Mouse (Mus musculus) layer of hippocampus, postnatal 36 days (tissue): Measurements from ENCODE around the gene Mtm1. TPM values are rescaled to one million over a fixed set of nuclear protein-coding genes. Genes with fewer than 3 reads are reported as not detected.
A peak's percentile ranks its signal among the peaks of the same experiment; 100 is the strongest.
"Not testable (repeated sequence)": the region's sequence is repeated elsewhere in the genome, so short reads cannot be mapped to it uniquely, and the experiment has no call there.

ENCODE experiments used
- DNase-seq, 2 experiments: peaks; one replicate each; pipeline ENCODE4 v3.0.0; 2022
- total RNA-seq, 2 experiments: library from RNA; stranded (reverse); gene quantifications; 2 replicates each; pipeline ENCODE4 v1.2.3; 2021

Gene Mtm1
- total RNA-seq, 2 experiments from 2014 or later = 6.8 to 8.4 TPM

DNA sequence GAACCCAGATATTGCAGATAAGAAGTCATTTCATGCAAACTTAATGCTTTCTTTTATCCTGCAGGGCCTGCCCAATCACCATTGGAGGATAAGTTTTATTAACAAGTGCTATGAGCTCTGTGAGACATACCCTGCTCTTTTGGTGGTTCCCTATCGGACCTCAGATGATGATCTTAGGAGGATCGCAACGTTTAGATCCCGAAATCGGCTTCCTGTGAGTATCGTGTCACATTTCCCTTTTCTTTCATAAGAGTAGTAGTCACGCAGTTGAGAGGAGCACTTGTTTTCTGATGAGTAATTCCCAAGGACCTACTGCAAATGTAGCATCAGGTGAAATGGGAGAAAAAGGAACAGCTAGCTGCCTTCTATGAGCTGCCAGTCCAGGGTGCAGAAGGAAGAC is 76.5 kb downstream of the Mtm1 start:
- no peak for DNase-seq

DNA sequence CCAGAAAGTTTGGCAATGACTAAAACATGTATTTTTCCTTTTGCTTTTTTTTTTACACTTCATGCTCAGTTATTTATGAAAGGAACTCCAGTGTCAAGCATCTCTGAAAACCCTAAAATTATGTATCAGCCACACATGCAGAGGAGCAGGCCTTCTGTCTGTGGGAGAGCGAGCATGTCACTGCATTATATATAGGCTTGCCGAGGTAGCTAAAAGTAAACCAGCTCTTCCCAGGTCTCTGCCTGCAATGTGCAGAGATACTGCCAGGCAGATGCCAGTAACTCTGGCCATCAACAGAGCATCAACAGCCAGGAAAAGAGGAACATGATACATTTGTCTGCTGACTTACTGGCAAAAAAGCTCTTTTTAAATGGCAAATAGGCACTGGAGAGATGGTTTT is 83.6 kb downstream of the Mtm1 start:
- DNase-seq = no peak

DNA sequence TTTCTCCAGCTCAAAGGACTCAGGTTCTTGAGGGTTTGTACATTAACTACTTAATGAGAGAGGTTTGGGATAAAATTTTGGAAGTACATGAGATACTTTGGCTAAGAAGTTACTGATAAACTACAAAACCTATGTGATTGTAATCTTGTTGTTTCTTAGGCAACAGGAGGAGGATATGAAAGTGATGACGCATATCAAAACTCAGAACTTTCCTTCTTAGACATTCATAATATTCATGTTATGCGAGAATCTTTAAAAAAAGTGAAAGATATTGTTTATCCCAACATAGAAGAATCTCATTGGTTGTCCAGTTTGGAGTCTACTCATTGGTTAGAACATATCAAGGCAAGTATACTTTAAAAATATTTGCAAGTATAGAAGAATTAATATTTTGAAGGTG is 85.4 kb downstream of the Mtm1 start:
- DNase-seq = no peak

DNA sequence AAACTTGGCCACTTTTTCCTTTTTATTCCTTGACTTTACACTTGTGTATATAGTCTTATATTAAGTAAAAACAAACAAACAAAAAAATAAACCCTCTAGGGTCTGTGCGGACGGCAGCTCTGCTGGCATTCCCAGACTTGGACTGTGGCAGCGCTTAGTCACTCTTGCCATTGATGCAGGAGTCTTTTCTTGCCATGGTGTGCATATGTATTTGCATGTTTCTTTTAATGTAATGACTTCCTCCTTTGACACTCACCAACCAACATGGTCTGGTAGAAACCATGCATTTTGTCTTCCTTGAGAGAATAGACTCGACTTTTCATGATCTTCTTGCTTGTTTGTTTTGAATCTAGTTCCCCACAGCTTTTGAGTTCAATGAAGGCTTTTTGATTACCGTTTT is 91.6 kb downstream of the Mtm1 start:
- DNase-seq = no peak

GRCm38 (mm10) chrX:71311229-71311628 is 100.7 kb downstream of the Mtm1 start:
- DNase-seq = peak; percentile 10 to 15

- DNase-seq = no peak
Measured at GRCm38 (mm10) chrX:71314380-71314779, 103.8 kb downstream of the Mtm1 start.

GRCm38 (mm10) chrX:71352033-71352432 is 141.5 kb downstream of the Mtm1 start:
- no peak for DNase-seq

DNA sequence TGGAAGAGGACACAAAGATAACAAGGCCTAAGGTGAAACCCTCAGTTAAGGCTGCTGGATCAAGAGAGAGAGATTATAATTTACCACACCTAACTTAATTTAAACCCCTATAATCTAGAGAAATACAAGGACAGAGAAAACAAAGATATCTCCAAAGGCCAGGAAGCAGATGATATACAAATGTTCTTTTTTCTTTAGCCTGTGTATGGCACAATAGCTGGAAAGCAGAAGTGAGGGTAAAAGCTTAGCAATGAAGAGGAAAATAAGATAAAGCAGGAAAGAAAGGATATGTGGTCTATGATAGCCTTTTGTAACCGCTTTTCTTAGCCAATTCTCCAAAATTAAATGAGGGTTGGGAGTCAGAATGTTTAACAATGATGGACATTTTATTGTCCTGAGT is 144.8 kb downstream of the Mtm1 start:
- DNase-seq = no peak

GRCm38 (mm10) chrX:71361793-71362192 is 151.2 kb downstream of the Mtm1 start:
- not testable (repeated sequence) for DNase-seq

- peak; percentile 13 to 36 for DNase-seq
Measured at GRCm38 (mm10) chrX:71364062-71364461, 153.5 kb downstream of the Mtm1 start.

DNA sequence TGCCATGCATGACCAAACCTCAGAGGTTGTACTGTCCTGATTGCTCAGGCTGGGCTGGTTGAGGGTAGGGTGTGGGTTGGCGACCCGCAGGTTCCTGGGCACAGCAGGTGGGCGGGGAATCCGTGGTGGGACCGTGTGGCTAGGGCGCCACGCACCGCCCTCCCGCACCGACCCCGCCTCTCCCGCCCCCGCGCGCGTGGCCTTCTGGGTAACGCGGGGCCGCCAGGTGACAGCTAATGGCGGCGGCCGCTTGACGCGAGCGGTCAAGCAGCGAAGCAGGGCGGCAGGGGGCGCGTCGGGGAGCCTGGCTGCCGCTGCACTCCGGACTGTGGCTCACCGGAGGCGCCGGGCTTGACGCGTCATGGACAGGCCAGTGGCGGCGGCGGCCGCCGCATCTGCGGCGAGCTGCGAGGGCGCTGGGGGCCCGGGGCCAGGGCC is 154.0 kb downstream of the Mtm1 start, which contains the start of gene Mtmr1:
TSS of gene Mtmr1 (plus strand) at position 207 of the 438 bp plus-strand sequence.
- DNase-seq = peak; percentile 71 to 72

DNA sequence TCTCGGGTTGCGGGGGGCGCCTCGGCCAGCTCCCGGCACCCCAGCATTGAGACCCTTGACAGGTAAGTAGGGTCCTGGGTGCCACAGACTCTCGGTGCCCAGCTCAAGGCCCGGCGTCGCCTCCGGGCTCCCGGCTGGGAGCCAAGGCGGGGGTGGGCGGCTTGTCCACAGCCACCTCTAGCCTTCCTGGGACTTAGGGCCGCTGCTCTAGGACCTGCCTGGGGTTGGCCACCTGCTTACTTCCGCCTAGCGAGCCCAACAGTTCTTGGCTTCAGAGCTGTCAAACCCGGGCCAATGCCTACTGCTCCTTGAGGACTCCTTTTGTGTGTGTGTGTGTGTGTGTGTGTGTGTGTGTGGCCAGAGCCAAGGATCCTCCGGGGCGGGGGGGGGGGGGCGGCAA is 154.4 kb downstream of the Mtm1 start:
- peak; percentile 3 to 8 for DNase-seq

Other genes starting within 250 kb of the Mtm1 start
- 10 to 100 TPM; 26.3 to 29.9 TPM for gene Mamld1, start 160.5 kb upstream of the Mtm1 start, total RNA-seq
- 10 to 100 TPM; 59.2 to 61.8 TPM for gene Mtmr1, start 154.0 kb downstream of the Mtm1 start, total RNA-seq